Mouse (Mus musculus): ENCODE results near the gene Mfn2. TPM values are rescaled to one million over a fixed set of nuclear protein-coding genes. Genes with fewer than 3 reads are reported as not detected.

The Mfn2 gene
- polyA plus RNA-seq, 1 experiment from 2014 or later, result 14.1 TPM

DNA sequence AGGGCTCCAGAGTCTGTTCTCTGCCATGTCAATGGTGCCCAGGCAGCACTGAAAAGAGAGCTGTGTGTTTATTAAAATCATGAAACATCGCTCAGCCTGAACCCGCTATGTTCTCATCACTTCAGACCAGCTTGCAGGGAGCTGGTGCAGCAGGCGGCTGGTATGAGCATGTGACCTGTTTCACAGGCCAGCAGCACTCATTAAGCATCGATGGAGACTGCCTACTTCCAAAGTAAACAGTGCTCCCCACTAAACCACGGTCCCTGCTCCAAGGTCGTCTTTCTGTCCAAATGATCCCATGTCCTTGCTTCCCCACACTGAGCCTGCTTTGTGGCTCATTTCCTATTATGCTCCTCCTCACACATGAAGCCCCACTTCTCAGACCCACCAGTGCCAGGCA, 14.2 kb downstream of the Mfn2 start:
- Histone ChIP-seq H3K4me1 (ENCODE audit: insufficient read depth) (no peaks in the 10 kb centered on the region), H3K9ac (replicated peaks) (no peak overlapping the region), H3K36me3 (replicated peaks; ENCODE audit: insufficient read depth, low read length) (peaks cover 62% of the 10 kb centered on the region), H3K27ac (ENCODE audit: low read depth) (no peak overlapping the region), H3K4me2 (ENCODE audit: low read depth, low read length) (no peak overlapping the region), H3K9me3 (ENCODE audit: low read length) (no peaks in the 10 kb centered on the region), H3K27me3 (ENCODE audit: insufficient read depth, low read length) (no peaks in the 10 kb centered on the region), H3K4me3 (ENCODE audit: low read depth, low read length) (no peak overlapping the region)
- WGBS (ENCODE audit: insufficient replicate concordance), result 72% methylated on average over 6 of the region's 6 CpGs
- TF ChIP-seq CTCF (IDR thresholded peaks at IDR 0.05; ENCODE audit: low read depth) (no peak), EP300 (IDR thresholded peaks at IDR 0.05; ENCODE audit: low read depth) (no peak)
- no peak for ATAC-seq
- DNase-seq, result no peak

DNA sequence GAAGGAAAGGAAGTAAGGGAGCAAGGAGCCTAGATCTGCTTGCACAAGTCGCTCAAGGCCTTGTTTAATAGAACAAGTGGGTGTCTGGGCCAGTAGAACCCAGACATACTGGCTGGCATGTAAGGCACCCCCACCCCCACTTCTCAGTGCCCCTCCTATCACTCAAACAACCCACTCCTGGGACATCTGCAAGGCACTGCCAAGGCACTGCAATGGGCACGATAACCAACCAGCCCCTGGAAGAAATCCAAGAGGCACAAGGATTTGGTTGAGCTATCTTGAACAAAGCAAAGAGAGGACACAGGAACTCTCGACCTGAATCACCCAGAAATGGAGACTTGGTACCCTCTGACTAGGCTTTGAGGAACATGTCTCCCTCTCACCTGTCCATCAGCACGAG, 16.3 kb downstream of the Mfn2 start:
- ATAC-seq, result no peak
- no peak overlapping the region for H3K4me2 ChIP-seq (ENCODE audit: low read depth, low read length)
- H3K27me3 ChIP-seq (ENCODE audit: insufficient read depth, low read length), result no peaks in the 10 kb centered on the region
- no peaks in the 10 kb centered on the region for H3K4me1 ChIP-seq (ENCODE audit: insufficient read depth)
- peaks cover 74% of the 10 kb centered on the region for H3K36me3 ChIP-seq (replicated peaks; ENCODE audit: insufficient read depth, low read length)
- no peak overlapping the region for H3K27ac ChIP-seq (ENCODE audit: low read depth)
- no peaks in the 10 kb centered on the region for H3K9me3 ChIP-seq (ENCODE audit: low read length)
- no peak overlapping the region for H3K4me3 ChIP-seq (ENCODE audit: low read depth, low read length)
- no peak for DNase-seq
- no peak overlapping the region for H3K9ac ChIP-seq (replicated peaks)
- 80% methylated on average over 4 of the region's 4 CpGs for WGBS (ENCODE audit: insufficient replicate concordance)
- TF ChIP-seq CTCF (IDR thresholded peaks at IDR 0.05; ENCODE audit: low read depth), result no peak
- no peak for TF ChIP-seq EP300 (IDR thresholded peaks at IDR 0.05; ENCODE audit: low read depth)

DNA sequence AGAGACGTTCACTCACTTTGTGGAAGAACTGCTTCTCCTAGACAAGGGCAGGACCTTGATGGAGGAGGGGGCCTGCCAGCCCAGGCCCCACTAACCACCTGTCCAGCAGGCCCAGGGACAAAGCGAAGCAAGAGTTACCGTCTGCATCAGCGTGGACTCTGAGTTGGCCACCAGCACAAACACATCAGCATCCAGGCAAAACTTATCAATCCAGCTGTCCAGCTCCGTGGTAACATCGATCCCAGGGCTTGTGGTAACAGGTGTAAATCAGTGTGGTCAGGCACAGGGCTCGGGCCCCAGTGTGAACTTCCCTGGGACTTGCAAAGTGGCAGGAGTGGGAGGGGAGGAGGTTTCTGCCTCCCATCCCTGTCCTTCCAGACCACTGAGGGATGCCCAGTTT, 17.2 kb downstream of the Mfn2 start:
- no peak for TF ChIP-seq EP300 (IDR thresholded peaks at IDR 0.05; ENCODE audit: low read depth)
- no peaks in the 10 kb centered on the region for H3K27me3 ChIP-seq (ENCODE audit: insufficient read depth, low read length)

DNA sequence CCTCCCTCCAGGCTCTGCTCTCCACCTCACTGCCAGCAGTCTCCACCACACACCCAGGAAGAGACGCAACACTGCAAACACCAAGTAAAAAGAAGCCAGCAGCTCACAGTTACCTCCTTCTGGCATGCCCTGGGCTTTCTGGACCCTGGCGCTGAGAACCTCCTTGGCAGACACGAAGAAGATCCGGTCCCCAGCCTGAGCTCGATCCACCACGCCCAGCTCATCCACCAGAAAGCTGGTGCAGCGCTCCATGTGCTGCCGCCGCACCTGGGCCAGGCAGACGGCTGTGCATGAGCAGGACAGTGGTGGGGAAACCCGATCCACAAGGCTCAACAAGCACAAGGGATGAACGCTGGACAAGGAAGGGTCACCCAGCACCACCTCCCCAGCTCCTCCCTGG, 18.3 kb downstream of the Mfn2 start:
- 85% methylated on average over 12 of the region's 12 CpGs for WGBS (ENCODE audit: insufficient replicate concordance)

More for the DNA sequence above, 17.2 kb downstream of the Mfn2 start:
- Histone ChIP-seq H3K27ac (ENCODE audit: low read depth) (no peak overlapping the region), H3K9me3 (ENCODE audit: low read length) (no peaks in the 10 kb centered on the region), H3K4me3 (ENCODE audit: low read depth, low read length) (no peak overlapping the region), H3K36me3 (replicated peaks; ENCODE audit: insufficient read depth, low read length) (peaks cover 77% of the 10 kb centered on the region), H3K9ac (replicated peaks) (no peak overlapping the region), H3K4me1 (ENCODE audit: insufficient read depth) (no peaks in the 10 kb centered on the region), H3K4me2 (ENCODE audit: low read depth, low read length) (no peak overlapping the region)
- no peak for ATAC-seq
- no peak for DNase-seq
- WGBS (ENCODE audit: insufficient replicate concordance), result 84% methylated on average over 7 of the region's 7 CpGs

DNA sequence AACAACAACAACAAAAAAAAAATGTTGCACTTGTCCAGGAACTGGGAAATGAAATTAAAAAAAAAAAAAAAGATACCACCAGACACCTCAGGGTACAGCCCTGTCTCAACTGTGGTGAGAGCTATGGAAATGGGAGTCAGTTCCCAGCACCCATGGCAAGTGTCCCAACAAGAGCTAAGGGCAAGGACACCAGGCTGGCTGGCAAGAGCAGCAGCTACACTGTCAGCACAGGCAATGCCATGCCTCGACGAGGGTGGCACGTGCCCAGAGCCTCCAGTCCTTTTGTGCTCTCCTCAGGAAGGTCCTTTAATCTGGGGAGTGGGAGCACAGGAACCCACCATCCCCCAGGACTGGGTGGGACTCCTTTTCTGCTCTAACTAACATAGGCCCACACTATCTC, 20.4 kb downstream of the Mfn2 start:
- TF ChIP-seq CTCF (IDR thresholded peaks at IDR 0.05; ENCODE audit: low read depth), result no peak
- no peak for TF ChIP-seq EP300 (IDR thresholded peaks at IDR 0.05; ENCODE audit: low read depth)

More for the DNA sequence above, 18.3 kb downstream of the Mfn2 start:
- DNase-seq, result no peak
- H3K36me3 ChIP-seq (replicated peaks; ENCODE audit: insufficient read depth, low read length), result peaks cover 78% of the 10 kb centered on the region
- H3K4me1 ChIP-seq (ENCODE audit: insufficient read depth), result no peaks in the 10 kb centered on the region
- H3K9me3 ChIP-seq (ENCODE audit: low read length), result no peaks in the 10 kb centered on the region
- H3K27ac ChIP-seq (ENCODE audit: low read depth), result no peak overlapping the region
- TF ChIP-seq EP300 (IDR thresholded peaks at IDR 0.05; ENCODE audit: low read depth) (no peak), CTCF (IDR thresholded peaks at IDR 0.05; ENCODE audit: low read depth) (no peak)
- no peaks in the 10 kb centered on the region for H3K27me3 ChIP-seq (ENCODE audit: insufficient read depth, low read length)
- no peak overlapping the region for H3K9ac ChIP-seq (replicated peaks)
- no peak overlapping the region for H3K4me2 ChIP-seq (ENCODE audit: low read depth, low read length)
- no peak for ATAC-seq
- H3K4me3 ChIP-seq (ENCODE audit: low read depth, low read length), result no peak overlapping the region

GRCm38 (mm10) chr4:147883041-147883440, 21.5 kb downstream of the Mfn2 start:
- H3K27me3 ChIP-seq (ENCODE audit: insufficient read depth, low read length), result no peaks in the 10 kb centered on the region
- H3K27ac ChIP-seq (ENCODE audit: low read depth), result no peak overlapping the region
- TF ChIP-seq EP300 (IDR thresholded peaks at IDR 0.05; ENCODE audit: low read depth), result no peak
- H3K4me2 ChIP-seq (ENCODE audit: low read depth, low read length), result no peak overlapping the region
- DNase-seq (no peak), ATAC-seq (no peak)
- H3K4me1 ChIP-seq (ENCODE audit: insufficient read depth), result no peaks in the 10 kb centered on the region
- no peak overlapping the region for H3K4me3 ChIP-seq (ENCODE audit: low read depth, low read length)
- 91% methylated on average over 6 of the region's 6 CpGs for WGBS (ENCODE audit: insufficient replicate concordance)
- H3K9me3 ChIP-seq (ENCODE audit: low read length), result no peaks in the 10 kb centered on the region
- peaks cover 81% of the 10 kb centered on the region for H3K36me3 ChIP-seq (replicated peaks; ENCODE audit: insufficient read depth, low read length)
- no peak overlapping the region for H3K9ac ChIP-seq (replicated peaks)

More for the DNA sequence above, 20.4 kb downstream of the Mfn2 start:
- no peak overlapping the region for H3K9ac ChIP-seq (replicated peaks)
- no peak for ATAC-seq
- no peak for DNase-seq
- no peaks in the 10 kb centered on the region for H3K4me1 ChIP-seq (ENCODE audit: insufficient read depth)
- 91% methylated on average over 3 of the region's 3 CpGs for WGBS (ENCODE audit: insufficient replicate concordance)
- no peaks in the 10 kb centered on the region for H3K27me3 ChIP-seq (ENCODE audit: insufficient read depth, low read length)
- no peak overlapping the region for H3K4me3 ChIP-seq (ENCODE audit: low read depth, low read length)
- H3K27ac ChIP-seq (ENCODE audit: low read depth), result no peak overlapping the region
- no peaks in the 10 kb centered on the region for H3K9me3 ChIP-seq (ENCODE audit: low read length)
- peaks cover 75% of the 10 kb centered on the region for H3K36me3 ChIP-seq (replicated peaks; ENCODE audit: insufficient read depth, low read length)
- no peak overlapping the region for H3K4me2 ChIP-seq (ENCODE audit: low read depth, low read length)

- no peak overlapping the region for H3K4me3 ChIP-seq (ENCODE audit: low read depth, low read length)
- TF ChIP-seq EP300 (IDR thresholded peaks at IDR 0.05; ENCODE audit: low read depth) (no peak), CTCF (IDR thresholded peaks at IDR 0.05; ENCODE audit: low read depth) (no peak)
- no peaks in the 10 kb centered on the region for H3K9me3 ChIP-seq (ENCODE audit: low read length)
- ATAC-seq (no peak), DNase-seq (no peak)
- no peak overlapping the region for H3K9ac ChIP-seq (replicated peaks)
- H3K4me1 ChIP-seq (ENCODE audit: insufficient read depth), result no peaks in the 10 kb centered on the region
- peaks cover 81% of the 10 kb centered on the region for H3K36me3 ChIP-seq (replicated peaks; ENCODE audit: insufficient read depth, low read length)
- H3K27me3 ChIP-seq (ENCODE audit: insufficient read depth, low read length), result no peaks in the 10 kb centered on the region
- H3K27ac ChIP-seq (ENCODE audit: low read depth), result no peak overlapping the region
- 85% methylated on average over 7 of the region's 7 CpGs for WGBS (ENCODE audit: insufficient replicate concordance)
- H3K4me2 ChIP-seq (ENCODE audit: low read depth, low read length), result no peak overlapping the region
Measured at GRCm38 (mm10) chr4:147881792-147882191, 22.7 kb downstream of the Mfn2 start.

Data from liver, postnatal 0 days (tissue).